Mouse (Mus musculus) spleen, postnatal 10 days (tissue): ENCODE data around the gene Tlk1.

Experiments used
- DNase-seq, 2 experiments: peaks; one replicate each; pipeline ENCODE4 v3.0.0; 2021 to 2022; ENCODE audit warnings: low spot score in 2 of 2

The Tlk1 gene

DNA sequence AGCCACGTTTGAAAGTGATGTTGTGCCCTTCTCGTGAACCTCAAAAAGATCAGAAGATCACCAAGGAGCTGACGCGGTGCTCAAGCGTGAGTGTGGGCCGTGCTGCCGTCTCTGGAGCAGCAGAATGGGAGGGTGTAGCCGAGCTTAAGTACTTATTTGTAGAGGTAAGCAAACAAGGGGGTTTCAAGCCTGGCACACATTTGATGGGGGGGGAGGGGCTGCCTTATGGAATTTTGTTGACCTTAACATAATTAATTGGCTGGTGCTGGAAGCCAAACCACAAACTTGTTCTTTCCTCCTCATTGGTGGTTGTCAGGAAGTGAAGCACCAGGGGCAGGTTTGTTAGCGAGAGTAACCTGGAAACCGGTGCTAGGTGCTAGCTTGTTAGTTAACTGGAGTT, 129.8 kb downstream of the Tlk1 start:
- DNase-seq = no peak

DNA sequence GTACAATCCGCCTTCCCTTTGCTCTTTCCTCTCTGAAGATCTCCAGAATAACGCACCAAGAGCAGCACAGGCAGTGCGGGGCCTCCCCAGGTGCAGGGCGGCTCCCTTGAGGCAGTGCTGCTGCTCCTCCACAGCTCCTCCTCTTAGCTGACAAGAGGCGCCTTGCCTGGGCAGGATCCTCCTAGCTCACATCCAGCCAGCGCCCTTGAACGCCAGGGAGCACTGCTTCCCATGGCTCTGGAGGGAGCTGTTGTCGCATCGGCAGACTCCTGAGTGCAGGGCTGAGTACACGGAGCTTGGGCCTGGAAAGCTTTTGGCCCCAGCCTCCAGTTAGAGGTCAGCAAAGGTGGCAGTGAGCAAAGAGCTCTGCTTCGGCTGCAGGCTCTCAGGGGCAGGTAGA, 135.3 kb downstream of the Tlk1 start:
- no peak for DNase-seq

DNA sequence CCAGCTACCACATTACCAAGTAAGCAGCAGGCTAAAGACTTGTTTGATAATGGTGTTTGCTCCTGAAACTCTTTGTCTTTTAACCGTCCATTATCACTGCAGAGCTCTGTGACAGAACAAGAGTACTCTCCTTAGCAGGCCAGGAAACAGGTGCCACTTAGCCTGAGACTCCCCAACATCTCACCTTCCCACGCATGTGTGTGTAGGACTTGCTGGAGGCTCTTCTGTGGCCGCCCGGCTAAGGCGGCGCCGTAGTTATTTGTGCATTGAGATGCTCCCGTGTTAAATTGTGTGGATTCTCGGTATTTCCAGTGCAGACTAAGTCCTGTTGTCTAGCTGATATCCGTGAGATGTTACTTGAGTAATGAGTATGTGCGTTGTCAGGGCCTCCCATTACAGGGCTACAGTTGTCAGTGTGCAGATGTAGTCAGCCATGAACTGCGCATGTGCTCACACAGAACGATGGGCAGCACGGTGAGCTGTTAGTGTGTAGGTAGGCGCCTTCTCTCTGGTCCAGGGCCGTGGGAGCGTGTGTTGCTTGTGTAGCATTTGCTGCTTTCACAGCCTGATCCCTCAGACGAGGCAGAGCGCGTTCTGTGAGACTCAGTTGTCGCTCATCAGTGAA, 137.0 kb downstream of the Tlk1 start:
- DNase-seq = no peak

DNA sequence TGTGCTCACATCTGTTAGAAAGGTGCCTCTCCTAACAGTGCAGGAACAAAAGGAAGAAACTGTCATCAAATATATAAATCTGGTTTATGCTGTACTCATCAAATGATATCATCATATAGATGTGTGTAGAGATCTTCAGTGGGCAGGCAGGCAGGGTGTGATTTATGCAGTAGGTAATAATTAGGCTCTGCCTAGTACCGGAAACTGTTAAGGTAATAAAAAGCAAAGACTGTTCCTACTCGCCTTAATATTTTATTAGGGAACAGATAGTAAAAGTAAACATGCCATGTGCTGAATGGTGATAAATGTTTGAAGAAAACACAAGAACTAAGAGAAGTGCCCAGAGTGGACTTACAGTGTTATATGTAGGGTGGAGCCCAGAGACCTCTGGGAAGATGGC, 143.2 kb downstream of the Tlk1 start:
- no peak for DNase-seq

DNA sequence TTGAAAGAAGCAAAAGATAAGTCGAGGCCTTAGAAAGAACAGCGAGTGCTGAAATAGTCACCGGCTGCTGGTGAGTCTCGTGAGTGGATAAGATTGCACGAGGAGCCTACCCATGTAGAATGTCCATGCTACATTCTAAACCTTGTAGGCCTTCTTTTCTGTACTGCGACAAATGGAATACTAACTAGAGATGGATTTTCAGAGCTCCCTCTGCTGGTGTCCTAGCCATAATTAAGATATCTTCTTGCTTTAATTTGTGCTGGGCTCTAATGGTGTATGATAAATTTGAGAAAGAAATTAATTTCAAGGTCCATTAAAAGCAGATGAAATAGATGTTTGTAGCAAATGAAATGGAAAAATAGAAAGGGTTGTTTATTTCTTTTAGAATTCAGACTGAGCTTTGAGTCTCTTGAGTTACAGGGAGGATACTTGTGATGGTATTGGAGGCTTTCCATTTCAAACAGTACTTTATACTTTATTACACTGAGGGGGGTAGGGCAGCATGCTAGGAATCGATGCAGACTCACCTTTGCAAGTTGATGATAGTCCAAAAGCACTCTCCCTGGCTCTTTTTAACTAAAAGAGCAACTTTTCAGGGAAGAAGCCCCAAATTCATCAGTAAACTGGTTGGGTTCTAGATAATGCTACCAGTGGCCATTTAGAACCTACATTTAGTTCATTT, 151.9 kb downstream of the Tlk1 start:
- no peak for DNase-seq

DNA sequence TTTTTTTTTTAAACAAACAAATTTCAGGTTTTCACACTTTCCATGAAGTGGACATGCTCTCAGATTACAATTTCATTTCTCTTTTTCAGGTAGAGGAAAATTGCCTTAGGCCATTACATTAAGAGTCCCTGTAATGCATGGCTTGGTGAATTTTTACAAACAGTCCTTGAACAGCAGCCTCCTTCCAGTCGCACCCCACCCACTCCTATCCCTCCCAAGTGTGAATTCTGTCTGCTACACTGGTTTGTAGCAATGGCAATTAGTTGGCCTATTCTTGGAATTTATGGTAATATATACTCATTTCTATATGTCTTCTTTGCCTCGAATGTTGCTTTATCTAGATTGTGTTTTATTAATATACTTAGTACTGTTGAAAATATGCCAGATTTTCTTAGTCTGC, 153.1 kb downstream of the Tlk1 start:
- no peak for DNase-seq

DNA sequence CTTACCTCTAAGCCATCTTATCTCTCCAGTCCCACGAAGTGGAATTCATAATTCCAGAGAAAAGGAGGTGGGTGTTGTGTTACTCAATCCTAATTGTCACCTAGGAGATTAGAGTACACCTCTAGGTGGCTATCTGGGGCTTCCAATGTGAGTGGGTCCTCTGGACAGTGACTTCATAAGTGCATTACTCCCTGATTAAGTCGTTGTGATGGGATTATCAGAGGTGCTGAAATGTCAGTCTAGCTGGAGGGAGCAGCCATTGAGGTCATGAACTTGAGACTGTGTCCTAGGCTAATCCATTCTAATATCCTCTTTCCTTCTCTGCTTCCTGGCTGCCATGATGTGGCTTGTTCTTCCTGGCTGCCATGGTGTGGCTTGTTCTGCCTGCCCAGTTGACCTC, 155.6 kb downstream of the Tlk1 start:
- DNase-seq = no peak

DNA sequence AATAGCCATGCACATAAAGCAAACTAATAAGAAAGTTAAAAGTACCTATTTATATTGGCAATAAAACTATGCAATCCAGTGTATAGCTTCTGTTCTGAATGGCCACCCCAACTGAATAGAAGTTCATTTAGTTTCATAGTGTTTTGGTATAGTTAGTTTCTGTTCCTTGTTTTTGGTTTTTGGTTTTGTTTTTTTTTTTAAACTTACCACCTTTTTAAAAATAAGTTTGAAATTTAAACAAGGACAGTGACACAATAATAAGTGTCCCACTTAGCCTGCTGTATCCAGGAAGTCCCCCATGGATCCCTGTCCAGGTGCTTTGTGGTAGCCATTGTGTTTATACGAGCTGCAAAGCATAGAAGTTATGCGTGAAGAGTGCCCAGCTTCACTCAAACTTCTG, 156.3 kb downstream of the Tlk1 start:
- DNase-seq = no peak

DNA sequence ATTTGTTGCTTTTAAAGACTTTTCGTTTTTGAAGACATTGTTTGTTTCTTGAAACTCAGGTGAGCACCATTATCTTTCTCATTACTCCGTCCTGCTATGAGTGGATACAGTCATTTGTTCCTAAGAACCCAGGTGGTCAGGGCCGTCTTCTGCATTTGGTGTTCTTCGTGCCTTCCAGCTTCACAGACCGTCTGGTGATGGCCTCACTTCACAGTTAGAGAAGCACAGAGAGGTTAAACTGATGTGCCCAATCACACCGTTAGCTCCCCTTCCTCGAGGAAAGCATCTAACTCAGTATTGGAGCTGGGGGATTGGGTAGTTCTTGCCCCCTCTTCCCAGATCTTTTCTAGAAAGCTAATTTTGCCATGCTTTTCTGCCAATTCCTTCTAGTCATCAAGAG, 158.5 kb downstream of the Tlk1 start:
- no peak for DNase-seq

DNA sequence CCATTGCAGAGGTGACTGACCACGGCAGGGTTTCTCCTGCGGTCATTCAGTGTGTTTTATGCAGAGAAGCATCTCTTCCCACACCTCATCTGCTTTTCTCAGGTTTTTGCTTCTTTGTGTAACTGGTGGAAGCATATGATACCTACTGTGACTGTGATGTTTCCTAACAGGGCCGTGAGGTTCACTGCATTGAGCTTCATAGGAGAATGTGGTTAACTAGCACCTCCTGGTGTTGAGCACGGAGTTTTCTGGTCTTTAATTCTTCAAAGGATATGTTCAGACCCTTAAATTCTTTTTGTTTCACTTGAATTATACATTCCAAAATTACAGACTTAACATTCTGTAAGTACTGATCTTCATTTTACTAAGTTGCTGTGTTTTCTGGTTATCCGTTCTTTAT, 161.8 kb downstream of the Tlk1 start:
- DNase-seq = peak in 1 of 2 experiments; percentile 21
